ENCODE assay signal across 13 mouse cellular contexts in genomic region chr6:87534855-87535575, GRCm38 (mm10). TPM values are rescaled to one million over a fixed set of nuclear protein-coding genes. Genes with fewer than 3 reads are reported as not detected.
DNase-seq lines count a peak whose midpoint lies in the region; ATAC-seq and TF ChIP-seq lines count a peak whose summit lies in the region.
"Had no signal": no experiment of that assay in that cellular context is flagged by ENCODE, and none has a peak within 500 bp of the region (broad histone marks: within the 10 kb centered on the region; RNA-seq: fewer than 3 reads in every experiment).

No protein-coding gene starts in this region.

- no peak for TF ChIP-seq POLR2A in small intestine, adult 2 months (IDR thresholded peaks at IDR 0.05; ENCODE audit: low read depth, low read length)

- intact Hi-C loops in left cerebral cortex, adult 2 months (cut with DNase I) = no loop called here
- intact Hi-C loops in heart, postnatal 14 days (cut with DNase I) = no loop called here

- H3K9ac ChIP-seq in liver, embryonic 14.5 days (replicated peaks) = no peak overlapping the region

- ATAC-seq in liver, embryonic 14.5 days (ENCODE audit: insufficient read depth) = no peak

- H3K4me2 ChIP-seq in liver, embryonic 14.5 days (ENCODE audit: low read depth) = 0 out of 2 replicates have a peak overlapping the region, but pooled peaks have one; percentile 20
- H3K4me2 ChIP-seq: heart, embryonic 11.5 days had no signal

- no peak for TF ChIP-seq EP300 in liver, embryonic 14.5 days (IDR thresholded peaks at IDR 0.05; ENCODE audit: low read depth)

- 37% methylated on average over 9 of the region's 9 CpGs for WGBS in liver, embryonic 14.5 days (ENCODE audit: insufficient replicate concordance)
- 61% methylated on average over 9 of the region's 9 CpGs for WGBS in small intestine, adult 2 months

- peak overlapping the region; percentile 51; the same call in 1 of the 2 replicates for H3K27ac ChIP-seq in left cerebral cortex, adult 2 months
- no peak overlapping the region for H3K27ac ChIP-seq in liver, embryonic 14.5 days
- H3K27ac ChIP-seq in small intestine, adult 2 months (ENCODE audit: insufficient read depth, low read depth, low read length) = peak overlapping the region; percentile 32; the same call in 1 of the 2 replicates

- no peak for DNase-seq in left cerebral cortex, adult 2 months (ENCODE audit: extremely low spot score in 1 of 2, low spot score in 2 of 2)
- DNase-seq in left cerebral cortex, adult 9 months (ENCODE audit: low spot score in 2 of 2) = no peak
- peak; percentile 39 to 40 for DNase-seq in CD8-positive naive resting alpha-beta T cell, adult 2 months (ENCODE audit: low read depth in 2 of 2, low spot score in 2 of 2)
- no peak for DNase-seq in liver, embryonic 14.5 days (ENCODE audit: low read depth in 3 of 3, low spot score in 3 of 3)
- no peak for DNase-seq in cerebellum, postnatal 4 days (ENCODE audit: low spot score in 2 of 2)
- DNase-seq in MN1 (ENCODE audit: low spot score) = no peak
- DNase-seq in heart, postnatal 14 days = no peak
- DNase-seq: adrenal gland, postnatal 14 days; cerebellum, postnatal 14 days; kidney, adult 11 months; layer of hippocampus, postnatal 36 days had no signal

- no peak overlapping the region for H3K4me3 ChIP-seq in left cerebral cortex, adult 2 months
- H3K4me3 ChIP-seq in liver, embryonic 14.5 days (ENCODE audit: insufficient read depth in 1 of 2, low read depth in 2 of 2, low read length in 2 of 2) = no peak overlapping the region
- no peak overlapping the region for H3K4me3 ChIP-seq in small intestine, adult 2 months (ENCODE audit: low read depth, low read length)

- peaks cover 9% of the 10 kb centered on the region for H3K27me3 ChIP-seq in liver, embryonic 14.5 days (ENCODE audit: control insufficient read depth, insufficient read depth, low read length)
- no peaks in the 10 kb centered on the region for H3K27me3 ChIP-seq in small intestine, adult 2 months (ENCODE audit: control insufficient read depth, insufficient read depth, low read length)

- no peaks in the 10 kb centered on the region for H3K36me3 ChIP-seq in liver, embryonic 14.5 days (replicated peaks; ENCODE audit: control insufficient read depth, insufficient read depth, low read depth)
- no peaks in the 10 kb centered on the region for H3K36me3 ChIP-seq in small intestine, adult 2 months (ENCODE audit: control insufficient read depth, insufficient read depth, low read length)

- H3K9me3 ChIP-seq in liver, embryonic 14.5 days (ENCODE audit: control insufficient read depth, low read length) = no peaks in the 10 kb centered on the region

- TF ChIP-seq CTCF in left cerebral cortex, adult 2 months (IDR thresholded peaks at IDR 0.05) = no peak
- no peak for TF ChIP-seq CTCF in liver, embryonic 14.5 days (IDR thresholded peaks at IDR 0.05; ENCODE audit: low read depth)
- TF ChIP-seq CTCF in small intestine, adult 2 months (IDR thresholded peaks at IDR 0.05; ENCODE audit: extremely low read depth, insufficient read length, insufficient replicate concordance, low read depth, low read length) = no peak

- H3K4me1 ChIP-seq in liver, embryonic 14.5 days (replicated peaks; ENCODE audit: control insufficient read depth in 2 of 2, insufficient read depth in 2 of 2, low read length in 1 of 2) = peaks cover 6 to 13% of the 10 kb centered on the region in 2 experiments; a peak in 2 of 4 replicates
- H3K4me1 ChIP-seq in small intestine, adult 2 months (ENCODE audit: control insufficient read depth, insufficient read depth, insufficient read length, low read length) = peaks cover 3% of the 10 kb centered on the region; the same call in 1 of the 2 replicates

RNA-seq across cellular contexts. Expression of gene Arhgap25, which starts 2.0 kb away (rescaled TPM):
- total RNA-seq in left cerebral cortex, adult 2 months (2021) = 1 to 10 TPM; 8.5 to 9.6 TPM
- polyA plus RNA-seq in liver, embryonic 14.5 days (2012; rRNA removed) = 1.2 and 1.5 TPM in 2 replicates
- polyA plus RNA-seq in liver, embryonic 14.5 days (2014; fragmentation: Nextera tagmentation; extraction: Ambion mirVana) = 2.3 and 2.6 TPM in 2 replicates
- 0.85 and 1.9 TPM in 2 replicates for polyA plus RNA-seq in small intestine, adult 2 months (2012; rRNA removed)
- 1 to 10 TPM; 5.1 to 5.8 TPM for total RNA-seq in heart, postnatal 14 days (2021)

RNA-seq across cellular contexts. Expression of gene Prokr1, which starts 55.5 kb away (rescaled TPM):
- total RNA-seq in left cerebral cortex, adult 2 months (2021) = under 1 TPM; 0.18 to 0.33 TPM
- 2.9 TPM in 2 replicates for polyA plus RNA-seq in liver, embryonic 14.5 days (2012; rRNA removed)
- polyA plus RNA-seq in liver, embryonic 14.5 days (2014; fragmentation: Nextera tagmentation; extraction: Ambion mirVana) = 4.6 and 4.9 TPM in 2 replicates
- polyA plus RNA-seq in small intestine, adult 2 months (2012; rRNA removed) = 0.23 and 0.33 TPM in 2 replicates
- under 1 TPM; 0.50 to 0.63 TPM for total RNA-seq in heart, postnatal 14 days (2021)

Comparison
In these comparisons a context has a peak if more than half of its experiments do, and no peak if none do; other contexts are left out.
1. DNase-seq: peak in CD8-positive naive resting alpha-beta T cell, adult 2 months (2 of 2); none in left cerebral cortex, adult 2 months (0 of 2), left cerebral cortex, adult 9 months (0 of 2), liver, embryonic 14.5 days (0 of 3), cerebellum, postnatal 4 days (0 of 2), MN1 (single experiment) and heart, postnatal 14 days (0 of 2).